Mouse (Mus musculus): Measurements from ENCODE around the gene Arhgap30.

- TF ChIP-seq CTCF (IDR thresholded peaks at IDR 0.05; ENCODE audit: low read depth) (peak; percentile 46), EP300 (IDR thresholded peaks at IDR 0.05; ENCODE audit: low read depth) (no peak)
Measured at GRCm38 (mm10) chr1:171355812-171356340, 32.9 kb upstream of the Arhgap30 start.

Data from heart, postnatal 0 days (tissue).